Mouse (Mus musculus) stomach, embryonic 16.5 days (tissue): ENCODE results near the gene Txn2. TPM values are rescaled to one million over a fixed set of nuclear protein-coding genes. Genes with fewer than 3 reads are reported as not detected.

Experiments
- ATAC-seq: fragments of 200-750 bp; cut with Nextera tagmentation; 2 replicates; pipeline ENCODE4 v1.8.0; 2017; ENCODE audit warnings: moderate number of reproducible peaks, moderate TSS enrichment; ENCODE audit not compliant: insufficient read depth, low FRiP score
- H3K27ac ChIP-seq: fragments of 300-500 bp; sonication (generic); 2 replicates; pipeline ENCODE4 v1.5.1; 2014; ENCODE audit warnings: low read length
- H3K27me3 ChIP-seq: fragments of 300-500 bp; sonication (generic); 2 replicates; pipeline ENCODE4 v1.6.1; 2014; ENCODE audit warnings: low read length, control low read depth, mixed read lengths; ENCODE audit not compliant: control insufficient read depth, insufficient read depth
- H3K36me3 ChIP-seq: fragments of 300-500 bp; sonication (generic); 2 replicates; pipeline ENCODE4 v1.6.1; 2014; ENCODE audit warnings: low read length; ENCODE audit not compliant: control insufficient read depth, insufficient read depth
- H3K4me1 ChIP-seq: fragments of 300-500 bp; sonication (generic); 2 replicates; pipeline ENCODE4 v1.6.1; 2014; ENCODE audit warnings: low read length, control low read depth, mixed read lengths; ENCODE audit not compliant: control insufficient read depth, insufficient read depth
- H3K4me2 ChIP-seq: fragments of 300-500 bp; sonication (generic); 2 replicates; pipeline ENCODE4 v1.6.1; 2014; ENCODE audit warnings: low read depth, low read length, mixed read lengths
- H3K4me3 ChIP-seq: fragments of 300-500 bp; sonication (generic); replicated peaks from 2 replicates; pipeline ENCODE4 v1.5.1; 2014; ENCODE audit warnings: mild to moderate bottlenecking, low read length
- H3K9ac ChIP-seq: fragments of 300-500 bp; sonication (generic); 2 replicates; pipeline ENCODE4 v1.6.1; 2014; ENCODE audit warnings: low read length
- H3K9me3 ChIP-seq: fragments of 300-500 bp; sonication (generic); replicated peaks from 2 replicates; pipeline ENCODE4 v1.6.1; 2016; ENCODE audit warnings: low read length, control low read depth; ENCODE audit not compliant: control insufficient read depth
- WGBS: fragments of 180-500 bp; shearing (Covaris S2); extraction: QIAGEN DNeasy Blood & Tissue Kit; methylation state at CpG from one replicate; pipeline ENCODE4 v1.1.7; 2014; 5-methylcytosine and 5-hydroxymethylcytosine counted together
- polyA plus RNA-seq: library from polyadenylated mRNA; unstranded; fragments of >200 nt; fragmentation: Nextera tagmentation; extraction: Ambion mirVana; gene quantifications from 2 replicates; pipeline ENCODE4 v1.2.1, GENCODE M21; 2015

Txn2 gene
- polyA plus RNA-seq, 1 experiment from 2014 or later: 232 TPM

- no peaks in the 10 kb centered on the region for H3K36me3 ChIP-seq
- no peak overlapping the region for H3K9ac ChIP-seq
- no peak for ATAC-seq
- no peaks in the 10 kb centered on the region for H3K27me3 ChIP-seq
- WGBS: 72% methylated on average over 5 of the region's 5 CpGs
- H3K4me2 ChIP-seq: no peak overlapping the region
- H3K4me3 ChIP-seq: no peak overlapping the region
- peaks cover 31% of the 10 kb centered on the region for H3K4me1 ChIP-seq
- H3K9me3 ChIP-seq: no peaks in the 10 kb centered on the region
- no peak overlapping the region for H3K27ac ChIP-seq
These were observed 48.1 kb downstream of the Txn2 start for GRCm38 (mm10) chr15:77880738-77881137.

GRCm38 (mm10) chr15:77879756-77880155 is 49.0 kb downstream of the Txn2 start:
- no peak for ATAC-seq
- Histone ChIP-seq H3K9me3 (no peaks in the 10 kb centered on the region), H3K27me3 (no peaks in the 10 kb centered on the region), H3K27ac (no peak overlapping the region), H3K4me2 (no peak overlapping the region), H3K9ac (no peak overlapping the region), H3K36me3 (no peaks in the 10 kb centered on the region), H3K4me3 (no peak overlapping the region), H3K4me1 (peaks cover 31% of the 10 kb centered on the region)
- 77% methylated on average over 3 of the region's 3 CpGs for WGBS

- Histone ChIP-seq H3K27me3 (no peaks in the 10 kb centered on the region), H3K9ac (no peak overlapping the region), H3K36me3 (no peaks in the 10 kb centered on the region), H3K27ac (peak overlapping the region; percentile 15), H3K4me1 (peaks cover 21% of the 10 kb centered on the region), H3K4me2 (no peak overlapping the region), H3K4me3 (no peak overlapping the region), H3K9me3 (no peaks in the 10 kb centered on the region)
- ATAC-seq: no peak
- WGBS: 81% methylated on average over 2 of the region's 2 CpGs
These were observed 51.6 kb downstream of the Txn2 start for GRCm38 (mm10) chr15:77877209-77877608.

GRCm38 (mm10) chr15:77876716-77877115 is 52.1 kb downstream of the Txn2 start:
- WGBS: 51% methylated on average over 3 of the region's 3 CpGs
- Histone ChIP-seq H3K27me3 (no peaks in the 10 kb centered on the region), H3K27ac (peak overlapping the region; percentile 63), H3K4me1 (peaks cover 16% of the 10 kb centered on the region), H3K9me3 (no peaks in the 10 kb centered on the region), H3K9ac (no peak overlapping the region), H3K36me3 (no peaks in the 10 kb centered on the region), H3K4me2 (no peak overlapping the region), H3K4me3 (no peak overlapping the region)
- peak; percentile 13; the same call in 1 of the 2 replicates for ATAC-seq

DNA sequence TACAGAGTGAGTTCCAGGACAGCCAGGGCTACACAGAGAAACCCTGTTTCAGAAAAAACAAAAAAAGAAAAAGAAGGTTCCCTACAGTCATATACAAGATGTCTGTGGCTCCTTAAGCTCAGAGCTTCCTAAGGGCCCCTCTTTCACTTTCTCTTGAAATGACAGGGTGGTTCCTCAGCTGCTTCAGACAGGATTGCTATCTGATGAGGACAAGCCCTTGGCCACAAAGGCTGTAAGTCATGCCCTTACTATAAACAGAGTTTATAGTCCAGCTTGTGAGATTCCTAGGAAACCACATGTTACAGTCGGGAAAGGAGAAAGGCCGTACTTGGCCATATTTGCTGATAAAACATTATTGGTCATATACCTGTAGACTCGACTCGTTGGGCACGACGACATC is 52.9 kb downstream of the Txn2 start:
- WGBS: 90% methylated on average over 6 of the region's 6 CpGs
- Histone ChIP-seq H3K4me2 (no peak overlapping the region), H3K9me3 (no peaks in the 10 kb centered on the region), H3K9ac (no peak overlapping the region), H3K4me1 (0 out of 2 replicates have a peak, but pooled peaks cover 11% of the 10 kb centered on the region), H3K4me3 (no peak overlapping the region), H3K36me3 (no peaks in the 10 kb centered on the region), H3K27me3 (no peaks in the 10 kb centered on the region), H3K27ac (no peak overlapping the region)
- ATAC-seq: no peak

- H3K36me3 ChIP-seq: no peaks in the 10 kb centered on the region
- no peaks in the 10 kb centered on the region for H3K27me3 ChIP-seq
- WGBS: 87% methylated on average over 9 of the region's 9 CpGs
- H3K9me3 ChIP-seq: no peaks in the 10 kb centered on the region
- H3K4me1 ChIP-seq: 0 out of 2 replicates have a peak, but pooled peaks cover 11% of the 10 kb centered on the region
- H3K27ac ChIP-seq: no peak overlapping the region
- H3K9ac ChIP-seq: no peak overlapping the region
- ATAC-seq: no peak
- H3K4me3 ChIP-seq: no peak overlapping the region
- H3K4me2 ChIP-seq: no peak overlapping the region
These were observed 54.0 kb downstream of the Txn2 start for GRCm38 (mm10) chr15:77874807-77875206.

DNA sequence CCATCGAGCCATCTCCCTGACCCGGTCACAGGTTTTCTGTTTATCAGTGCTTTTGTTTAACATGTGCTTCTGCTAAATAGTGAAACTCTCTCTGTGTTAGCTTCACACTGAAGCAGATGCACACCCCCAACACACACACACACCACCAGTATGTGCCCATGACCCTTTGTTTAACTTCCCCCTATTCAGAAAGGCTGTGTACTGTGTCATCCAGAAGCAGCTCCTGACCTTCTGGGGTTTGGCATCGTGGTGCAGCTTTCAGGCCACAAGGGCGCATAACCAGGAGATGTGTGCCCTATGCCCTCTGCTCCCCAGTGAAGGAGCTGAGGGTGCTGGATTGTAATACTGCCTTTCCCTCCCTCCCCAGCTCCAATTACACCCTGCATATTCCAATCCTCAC is 54.5 kb downstream of the Txn2 start:
- Histone ChIP-seq H3K4me2 (no peak overlapping the region), H3K4me3 (no peak overlapping the region), H3K4me1 (0 out of 2 replicates have a peak, but pooled peaks cover 11% of the 10 kb centered on the region), H3K36me3 (no peaks in the 10 kb centered on the region), H3K9me3 (no peaks in the 10 kb centered on the region), H3K9ac (no peak overlapping the region), H3K27me3 (no peaks in the 10 kb centered on the region), H3K27ac (0 out of 2 replicates have a peak overlapping the region, but pooled peaks have one; percentile 15)
- no peak for ATAC-seq
- WGBS: 44% methylated on average over 4 of the region's 4 CpGs

DNA sequence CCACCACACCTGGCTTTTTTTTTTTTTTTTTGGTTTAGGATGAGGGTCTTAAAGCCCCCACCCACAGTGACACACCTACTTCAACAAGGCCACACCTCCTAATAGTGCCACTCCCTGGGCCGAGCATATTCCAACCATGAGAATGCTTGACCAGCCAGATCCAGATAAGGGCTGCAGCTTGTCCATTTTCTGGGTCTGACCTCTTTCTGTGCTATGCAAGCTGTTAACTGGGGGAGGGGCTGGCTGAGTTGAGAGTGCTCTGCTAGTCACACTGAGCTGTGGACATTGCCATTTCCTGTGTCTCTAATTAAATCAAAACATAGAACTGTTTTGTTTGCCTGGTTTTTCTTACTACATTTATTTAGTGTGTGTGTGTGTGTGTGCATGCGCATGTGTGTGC is 55.2 kb downstream of the Txn2 start:
- H3K9me3 ChIP-seq: no peaks in the 10 kb centered on the region
- H3K4me2 ChIP-seq: no peak overlapping the region
- ATAC-seq: 0 out of 2 replicates have a peak, but pooled peaks have one; percentile 29
- H3K27me3 ChIP-seq: no peaks in the 10 kb centered on the region
- 0 out of 2 replicates have a peak, but pooled peaks cover 11% of the 10 kb centered on the region for H3K4me1 ChIP-seq
- H3K4me3 ChIP-seq: no peak overlapping the region
- 59% methylated on average over 2 of the region's 2 CpGs for whole genome bisulfite sequencing
- no peak overlapping the region for H3K9ac ChIP-seq
- H3K36me3 ChIP-seq: no peaks in the 10 kb centered on the region
- H3K27ac ChIP-seq: peak overlapping the region; percentile 15; the same call in 1 of the 2 replicates

- ATAC-seq: no peak
- Histone ChIP-seq H3K27me3 (no peaks in the 10 kb centered on the region), H3K4me2 (no peak overlapping the region), H3K9me3 (no peaks in the 10 kb centered on the region), H3K36me3 (no peaks in the 10 kb centered on the region), H3K27ac (no peak overlapping the region), H3K4me1 (0 out of 2 replicates have a peak, but pooled peaks cover 11% of the 10 kb centered on the region), H3K4me3 (no peak overlapping the region), H3K9ac (no peak overlapping the region)
- WGBS: 65% methylated on average over 3 of the region's 3 CpGs
These were observed 55.8 kb downstream of the Txn2 start for GRCm38 (mm10) chr15:77872996-77873395.
